Mouse (Mus musculus) monocyte, adult 5-6 weeks (primary cell): ENCODE measurements around the gene Pde4d. TPM values are rescaled to one million over a fixed set of nuclear protein-coding genes. Genes with fewer than 3 reads are reported as not detected.
A peak's percentile ranks its signal among the peaks of the same experiment; 100 is the strongest.

ENCODE experiments used
- ATAC-seq: fragments of 153-309, 156-312 bp; replicated peaks from 2 replicates; pipeline ENCODE4 v1.8.0; 2017; ENCODE audit warnings: mild to moderate bottlenecking; ENCODE audit not compliant: low TSS enrichment, insufficient number of reproducible peaks, severe bottlenecking, poor library complexity, low FRiP score
- total RNA-seq: library from RNA; stranded (forward); fragments of 200-1000, 200-491, 200-594 nt; gene quantifications from 3 replicates; pipeline ENCODE4 v1.2.3, GENCODE M21; 2017

Pde4d gene
- total RNA-seq, 1 experiment from 2014 or later, result 3.4 TPM

- peak; percentile 82 for ATAC-seq
Observed at GRCm38 (mm10) chr13:109632387-109633036, 1182.8 kb downstream of the Pde4d start.

GRCm38 (mm10) chr13:109633037-109633418 lies 1183.3 kb downstream of the Pde4d start:
- ATAC-seq, result no peak

- ATAC-seq, result no peak
Observed at GRCm38 (mm10) chr13:109635901-109636520, 1186.3 kb downstream of the Pde4d start.

- no peak for ATAC-seq
Observed at GRCm38 (mm10) chr13:109638273-109638672, 1188.5 kb downstream of the Pde4d start.

DNA sequence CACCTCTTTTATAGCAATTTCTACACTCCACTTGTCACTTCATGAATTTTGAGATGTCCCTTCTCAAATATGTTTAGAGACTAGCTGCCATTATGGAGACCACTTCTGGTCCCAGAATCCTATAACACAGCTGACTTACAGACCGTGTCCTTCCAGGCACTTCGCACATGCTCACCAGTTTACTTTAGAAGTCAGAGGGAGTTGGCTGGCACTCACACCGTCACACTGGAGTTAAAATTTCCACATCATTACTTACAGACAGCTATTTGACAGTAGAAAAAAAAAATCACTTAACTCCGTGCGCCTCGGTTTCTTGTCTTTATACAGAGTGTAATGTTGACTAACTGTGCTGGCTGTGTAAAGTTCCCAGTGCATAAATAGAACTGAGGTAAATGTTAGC lies 1189.5 kb downstream of the Pde4d start:
- ATAC-seq, result no peak

DNA sequence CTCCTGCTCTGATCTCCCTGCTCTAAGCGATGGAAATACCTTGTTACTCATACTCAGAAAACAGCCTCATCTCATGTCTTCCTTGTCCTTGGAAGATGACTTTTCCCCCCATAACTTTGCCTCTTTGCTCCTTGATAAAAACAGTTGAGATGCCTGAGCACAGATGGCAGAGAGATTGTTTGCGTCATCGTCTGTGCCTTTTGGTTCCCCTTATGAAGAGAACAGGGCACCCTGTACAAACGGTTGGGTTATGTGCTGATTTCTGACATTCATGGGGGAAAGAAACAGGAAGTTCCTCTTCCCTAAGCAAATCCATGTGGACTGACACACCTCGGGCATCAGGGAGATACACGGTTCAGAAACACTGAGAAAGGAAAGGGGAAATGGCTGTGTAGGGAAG lies 1191.8 kb downstream of the Pde4d start:
- ATAC-seq, result no peak

DNA sequence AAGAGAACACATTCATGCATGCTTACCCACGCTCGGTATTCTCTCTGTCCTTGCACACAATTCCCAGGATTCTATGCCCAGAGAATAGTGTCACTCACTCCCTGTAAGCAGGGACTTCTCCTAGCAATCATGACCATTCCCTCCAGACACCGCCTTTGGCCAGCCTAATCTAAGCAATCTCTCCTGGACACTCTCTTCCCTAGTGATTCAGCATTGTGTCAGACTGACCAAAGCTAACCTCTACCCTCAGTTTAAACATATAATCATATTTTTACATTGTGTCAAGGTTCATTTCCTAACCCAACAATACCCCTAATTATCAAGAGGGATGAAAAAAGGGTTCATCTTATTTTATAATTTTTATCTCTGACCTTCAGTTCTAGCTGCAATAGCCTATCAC lies 1193.7 kb downstream of the Pde4d start:
- no peak for ATAC-seq

GRCm38 (mm10) chr13:109644086-109644485 lies 1194.3 kb downstream of the Pde4d start:
- ATAC-seq, result no peak

- ATAC-seq, result no peak
Observed at GRCm38 (mm10) chr13:109645284-109645909, 1195.6 kb downstream of the Pde4d start.

DNA sequence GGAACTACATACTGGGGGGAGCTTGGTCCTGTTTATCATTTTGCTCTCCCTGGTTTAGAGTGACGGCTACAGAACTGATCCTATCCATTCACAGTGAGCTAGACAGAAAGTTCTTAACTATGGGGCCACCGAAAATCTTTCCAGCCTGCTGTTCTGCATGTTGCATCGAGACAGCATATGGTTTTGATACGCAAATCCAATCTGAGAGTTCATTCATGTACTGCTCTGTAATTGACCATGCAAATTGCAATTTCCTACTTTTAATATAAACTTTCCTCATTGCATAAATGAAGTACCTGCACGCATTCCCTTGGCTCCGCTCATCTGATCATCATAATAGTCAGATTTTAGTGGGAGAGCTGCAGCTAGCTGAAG lies 1196.1 kb downstream of the Pde4d start:
- ATAC-seq, result no peak

DNA sequence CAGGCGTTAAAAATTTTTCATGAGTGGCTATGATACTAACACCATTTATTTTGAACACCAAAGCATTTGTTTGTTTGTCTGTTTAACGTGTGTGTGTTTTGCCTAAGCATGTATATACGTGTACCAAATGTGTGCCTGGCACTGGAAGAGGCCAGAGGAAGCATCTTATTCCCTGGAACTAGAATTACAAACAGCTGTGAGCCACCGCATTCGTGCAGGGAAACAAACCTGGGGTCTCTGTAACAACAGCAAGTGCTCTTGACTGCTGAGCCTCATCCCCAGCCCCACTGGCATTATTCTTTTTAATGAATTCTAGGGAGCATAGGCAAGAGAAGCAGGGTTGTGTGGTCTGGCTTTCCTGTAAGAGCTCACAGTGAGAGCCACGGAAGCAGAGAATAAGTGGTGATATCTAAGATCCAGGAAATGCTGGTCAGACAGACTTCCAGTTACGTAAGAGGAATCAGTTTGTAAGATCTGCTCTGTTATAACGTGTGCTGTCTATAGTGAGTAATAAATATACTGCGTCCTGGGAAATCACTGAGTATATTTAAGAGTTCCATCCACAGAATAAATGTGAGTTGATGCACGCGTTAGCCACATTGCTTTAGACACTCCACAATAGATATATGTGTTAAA lies 1197.0 kb downstream of the Pde4d start:
- ATAC-seq, result no peak

DNA sequence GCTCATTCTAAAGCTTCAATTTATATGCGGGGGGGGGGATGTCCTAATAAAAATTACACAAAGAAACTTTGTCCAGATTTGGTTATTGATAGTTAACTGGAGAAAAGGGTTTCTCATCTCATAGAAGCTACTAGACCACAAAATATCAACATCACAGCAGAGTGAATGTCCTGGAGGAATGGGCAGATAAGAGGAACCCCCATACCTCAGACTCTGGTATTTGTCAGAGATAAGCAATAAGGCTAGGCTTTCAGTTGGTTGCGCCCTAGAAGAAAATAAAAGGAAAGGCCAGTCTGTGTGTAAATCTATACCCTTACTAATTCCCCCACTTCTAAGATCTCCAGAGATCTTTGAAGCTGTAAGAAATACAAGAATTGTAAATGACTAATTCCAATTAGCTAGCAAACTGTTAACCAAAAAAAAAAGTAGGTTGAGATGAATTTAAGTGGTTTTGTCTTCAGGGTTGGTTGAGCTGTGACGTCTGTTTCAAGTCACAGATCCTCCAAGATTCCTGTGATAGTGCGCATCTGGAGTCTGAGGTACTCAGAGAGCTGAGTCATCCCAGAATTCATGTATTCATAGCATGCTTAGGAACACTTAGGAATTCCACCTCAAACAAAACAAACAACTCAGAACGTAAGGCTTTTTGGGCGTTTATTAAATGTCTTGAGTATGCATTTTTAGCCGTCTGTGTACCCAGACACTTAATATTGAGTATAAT lies 1197.9 kb downstream of the Pde4d start:
- ATAC-seq, result no peak

GRCm38 (mm10) chr13:109648311-109648710 lies 1198.6 kb downstream of the Pde4d start:
- ATAC-seq, result no peak

DNA sequence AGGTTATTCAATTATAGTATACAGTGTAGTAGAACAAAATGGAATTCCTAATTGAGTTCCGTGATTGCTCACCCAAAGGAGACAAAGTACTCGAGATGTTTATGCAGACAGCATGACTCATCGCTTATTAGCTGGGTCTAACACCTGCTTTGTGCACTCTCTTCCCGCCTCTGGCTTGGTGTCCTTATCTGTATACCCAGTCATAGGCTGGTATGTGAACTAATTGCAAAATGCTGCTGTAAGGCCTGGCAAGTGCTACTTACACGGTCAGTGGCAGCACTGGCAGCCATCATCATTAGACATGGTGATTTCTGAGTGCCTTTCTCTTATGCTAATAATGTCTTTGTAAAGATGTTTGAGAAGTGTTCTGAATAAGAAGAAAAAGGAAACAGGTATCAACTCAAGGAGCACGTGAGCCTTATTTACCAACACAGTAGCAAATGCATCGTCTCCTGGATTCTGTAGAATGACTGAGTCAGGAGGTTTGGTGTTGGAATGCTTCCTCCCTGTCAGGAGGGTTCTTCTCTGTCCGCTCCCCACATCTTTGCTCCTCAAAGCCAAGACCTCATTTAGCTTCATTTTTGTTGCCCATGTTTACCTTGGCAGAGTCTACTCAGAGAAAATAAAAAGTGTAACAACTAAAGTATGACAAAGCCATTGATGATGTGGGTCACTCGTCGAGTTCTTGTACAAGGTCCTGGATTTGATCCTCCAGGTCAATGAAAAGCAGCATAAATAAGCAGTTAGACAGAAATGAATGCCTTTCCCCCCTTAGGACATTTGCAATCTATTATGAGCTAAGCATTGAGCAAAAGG lies 1202.2 kb downstream of the Pde4d start:
- ATAC-seq, result no peak

GRCm38 (mm10) chr13:109652631-109653030 lies 1202.9 kb downstream of the Pde4d start:
- ATAC-seq, result no peak

DNA sequence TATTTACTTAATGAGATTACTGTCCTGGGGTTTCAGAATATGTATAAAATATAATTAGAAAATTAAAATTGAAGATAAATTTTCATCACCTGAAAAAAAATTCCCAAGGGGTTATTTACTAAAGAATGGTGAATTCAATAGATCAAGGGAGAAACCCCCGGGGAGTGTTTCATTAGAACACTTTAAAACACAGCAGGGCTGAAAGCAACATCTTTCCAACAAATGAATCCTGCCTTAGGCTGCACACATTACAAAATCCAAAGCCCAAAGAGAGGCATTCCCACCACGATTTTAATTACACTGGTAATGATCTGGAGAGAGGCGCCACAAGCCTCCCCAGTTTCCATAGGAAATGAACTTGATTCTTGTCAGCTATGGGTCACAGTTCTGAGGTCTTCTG lies 1205.6 kb downstream of the Pde4d start:
- no peak for ATAC-seq

DNA sequence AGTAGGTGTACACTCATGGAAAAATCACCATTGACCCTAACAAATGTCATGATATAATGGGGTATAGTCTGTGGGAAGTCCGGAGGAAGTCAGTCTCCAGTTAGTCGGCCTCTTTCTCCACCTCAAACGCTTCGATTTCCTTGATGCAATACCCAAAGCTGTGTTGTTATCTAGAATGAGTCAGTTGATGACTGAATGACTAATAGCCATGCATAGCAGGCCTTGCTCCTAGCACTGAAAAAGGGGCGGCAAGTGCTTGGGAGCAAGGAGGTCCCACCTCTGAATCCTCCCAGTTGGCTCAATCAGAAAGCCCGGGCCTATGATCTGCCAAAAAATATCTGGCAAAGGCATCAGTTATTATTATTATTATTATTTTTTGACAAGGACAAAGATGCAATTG lies 1209.4 kb downstream of the Pde4d start:
- no peak for ATAC-seq

DNA sequence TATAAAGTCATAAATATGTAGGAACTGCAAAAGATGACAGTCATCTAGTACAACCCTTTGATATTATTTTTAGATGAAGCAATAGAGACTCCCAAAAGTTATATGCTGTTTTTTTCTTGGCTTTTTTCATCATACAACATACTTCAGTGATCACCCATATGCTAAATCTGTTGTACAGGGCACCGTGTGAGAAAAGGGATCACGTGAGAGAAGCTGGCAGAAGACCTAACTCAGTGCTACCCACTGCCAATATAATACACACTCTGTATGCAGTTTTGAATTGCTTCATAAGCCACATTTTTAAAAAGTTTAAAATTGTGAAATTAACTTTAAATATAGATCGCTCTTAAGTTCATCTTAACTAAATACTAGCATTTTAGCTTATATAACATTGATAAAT lies 1211.6 kb downstream of the Pde4d start:
- ATAC-seq, result no peak
